ENCODE assay signal across 10 mouse cellular contexts in the genomic region with DNA sequence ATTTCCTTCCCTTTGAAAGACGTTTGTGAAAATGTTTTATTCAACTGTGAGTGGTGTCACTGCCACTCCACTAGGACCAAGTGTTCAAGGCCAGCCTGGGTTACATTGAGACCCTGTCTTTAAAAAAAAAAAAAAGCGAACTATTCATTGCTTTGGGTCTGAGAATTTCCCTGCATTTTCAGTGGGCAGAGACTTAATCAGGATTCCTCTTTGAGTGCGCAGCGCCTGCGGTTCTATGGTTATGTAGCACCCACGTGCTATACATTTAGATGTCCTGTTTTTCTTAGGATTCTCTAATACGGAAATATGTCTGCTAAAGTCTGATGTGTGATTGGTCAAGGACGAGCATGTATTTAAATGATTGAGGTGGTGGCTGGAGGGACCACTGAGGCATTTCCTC. TPM values are rescaled to one million over a fixed set of nuclear protein-coding genes. Genes with fewer than 3 reads are reported as not detected.
DNase-seq lines count a peak whose midpoint lies in the region; ATAC-seq and TF ChIP-seq lines count a peak whose summit lies in the region.
"Had no signal": no experiment of that assay in that cellular context is flagged by ENCODE, and none has a peak within 500 bp of the region (broad histone marks: within the 10 kb centered on the region; RNA-seq: fewer than 3 reads in every experiment).

No protein-coding gene starts in this region.

- H3K27me3 ChIP-seq in kidney, embryonic 15.5 days: no peaks in the 10 kb centered on the region
- H3K27me3 ChIP-seq in embryonic facial prominence, embryonic 13.5 days: no peaks in the 10 kb centered on the region
- no peaks in the 10 kb centered on the region for H3K27me3 ChIP-seq in hindbrain, postnatal 0 days (ENCODE audit: insufficient read depth, low read length)
- no peaks in the 10 kb centered on the region for H3K27me3 ChIP-seq in midbrain, embryonic 16.5 days (ENCODE audit: control insufficient read depth, insufficient read depth, low read depth, low read length)
- H3K27me3 ChIP-seq: Patski had no signal

- ATAC-seq in kidney, embryonic 15.5 days (replicated peaks; ENCODE audit: low FRiP score): no peak
- ATAC-seq in embryonic facial prominence, embryonic 13.5 days (ENCODE audit: insufficient number of reproducible peaks, insufficient read depth, low FRiP score, low TSS enrichment, low read depth): no peak
- no peak for ATAC-seq in hindbrain, postnatal 0 days
- ATAC-seq in midbrain, embryonic 16.5 days: no peak

- H3K4me2 ChIP-seq in kidney, embryonic 15.5 days: peak overlapping the region; percentile 73
- peak overlapping the region; percentile 78 for H3K4me2 ChIP-seq in embryonic facial prominence, embryonic 13.5 days
- peak overlapping the region; percentile 77 for H3K4me2 ChIP-seq in hindbrain, postnatal 0 days (ENCODE audit: low read depth, low read length)
- peak overlapping the region; percentile 70 for H3K4me2 ChIP-seq in midbrain, embryonic 16.5 days (ENCODE audit: low read length)

- peaks cover 39% of the 10 kb centered on the region for H3K36me3 ChIP-seq in kidney, embryonic 15.5 days
- H3K36me3 ChIP-seq in embryonic facial prominence, embryonic 13.5 days: peaks cover 34% of the 10 kb centered on the region
- H3K36me3 ChIP-seq in hindbrain, postnatal 0 days (ENCODE audit: insufficient read depth, low read length): peaks cover 21% of the 10 kb centered on the region
- H3K36me3 ChIP-seq in midbrain, embryonic 16.5 days (ENCODE audit: control insufficient read depth, insufficient read depth, low read length): peaks cover 24% of the 10 kb centered on the region

- no peak for TF ChIP-seq CTCF in hindbrain, postnatal 0 days (IDR thresholded peaks at IDR 0.05; ENCODE audit: low read depth)

- H3K4me1 ChIP-seq in kidney, embryonic 15.5 days: peaks cover 18% of the 10 kb centered on the region
- peaks cover 16% of the 10 kb centered on the region for H3K4me1 ChIP-seq in embryonic facial prominence, embryonic 13.5 days
- H3K4me1 ChIP-seq in hindbrain, postnatal 0 days (ENCODE audit: insufficient read depth, low read length): peaks cover 7% of the 10 kb centered on the region
- H3K4me1 ChIP-seq in midbrain, embryonic 16.5 days (ENCODE audit: control insufficient read depth, insufficient read depth, low read length): peaks cover 19% of the 10 kb centered on the region

- no peak for DNase-seq in kidney, adult 11 months
- peak; percentile 21 for DNase-seq in hindbrain, postnatal 0 days (ENCODE audit: low spot score)
- DNase-seq in right cerebral cortex, postnatal 25 days: no peak
- no peak for DNase-seq in cerebellum, adult 9-11 months
- DNase-seq in layer of hippocampus, adult 9-11 months: no peak

- peak overlapping the region; percentile 25; the same call in 1 of the 2 replicates for H3K9ac ChIP-seq in kidney, embryonic 15.5 days
- peak overlapping the region; percentile 66 for H3K9ac ChIP-seq in embryonic facial prominence, embryonic 13.5 days
- peak overlapping the region; percentile 82; the same call in 1 of the 2 replicates for H3K9ac ChIP-seq in hindbrain, postnatal 0 days (replicated peaks; ENCODE audit: low read length)
- H3K9ac ChIP-seq in midbrain, embryonic 16.5 days (ENCODE audit: low read depth, low read length): peak overlapping the region; percentile 65

- 62% methylated on average over 8 of the region's 8 CpGs for WGBS in kidney, embryonic 15.5 days
- 48% methylated on average over 8 of the region's 8 CpGs for WGBS in embryonic facial prominence, embryonic 13.5 days
- WGBS in hindbrain, postnatal 0 days: 28% methylated on average over 8 of the region's 8 CpGs
- 44% methylated on average over 8 of the region's 8 CpGs for WGBS in midbrain, embryonic 16.5 days

- H3K9me3 ChIP-seq in kidney, embryonic 15.5 days (replicated peaks): no peaks in the 10 kb centered on the region
- H3K9me3 ChIP-seq in embryonic facial prominence, embryonic 13.5 days: no peaks in the 10 kb centered on the region; the same call in 1 of the 2 replicates
- no peaks in the 10 kb centered on the region for H3K9me3 ChIP-seq in hindbrain, postnatal 0 days (ENCODE audit: low read length)
- H3K9me3 ChIP-seq in midbrain, embryonic 16.5 days (replicated peaks; ENCODE audit: control insufficient read depth, low read length, poor library complexity, severe bottlenecking): no peaks in the 10 kb centered on the region

- peak overlapping the region; percentile 86 for H3K4me3 ChIP-seq in kidney, embryonic 15.5 days (replicated peaks)
- H3K4me3 ChIP-seq in embryonic facial prominence, embryonic 13.5 days: peak overlapping the region; percentile 91
- H3K4me3 ChIP-seq in hindbrain, postnatal 0 days (ENCODE audit: low read length): peak overlapping the region; percentile 70
- H3K4me3 ChIP-seq in midbrain, embryonic 16.5 days (ENCODE audit: low read depth, low read length): peak overlapping the region; percentile 88

- no peak overlapping the region for H3K27ac ChIP-seq in kidney, embryonic 15.5 days
- H3K27ac ChIP-seq in embryonic facial prominence, embryonic 13.5 days: no peak overlapping the region
- H3K27ac ChIP-seq in hindbrain, postnatal 0 days: no peak overlapping the region
- no peak overlapping the region for H3K27ac ChIP-seq in midbrain, embryonic 16.5 days (ENCODE audit: low read length)

RNA-seq across cellular contexts. Expression of a gene that starts 1.2 kb away (rescaled TPM):
- 7.1 and 8.1 TPM in 2 replicates for polyA plus RNA-seq in kidney, embryonic 15.5 days (2015; fragmentation: Nextera tagmentation; extraction: Ambion mirVana)
- polyA plus RNA-seq in embryonic facial prominence, embryonic 13.5 days (2015; fragmentation: Nextera tagmentation; extraction: Ambion mirVana): 10.8 and 11.7 TPM in 2 replicates
- total RNA-seq in hindbrain, postnatal 0 days (2014; rRNA removed): 10.1 and 11.3 TPM in 2 replicates
- 10.8 and 10.9 TPM in 2 replicates for polyA plus RNA-seq in hindbrain, postnatal 0 days (2015; fragmentation: Nextera tagmentation; extraction: Ambion mirVana)
- 14.0 and 14.8 TPM in 2 replicates for polyA plus RNA-seq in midbrain, embryonic 16.5 days (2015; fragmentation: Nextera tagmentation; extraction: Ambion mirVana)

RNA-seq across cellular contexts. Expression of a gene that starts 16.7 kb away (rescaled TPM):
- polyA plus RNA-seq in kidney, embryonic 15.5 days (2015; fragmentation: Nextera tagmentation; extraction: Ambion mirVana): 13.1 and 14.0 TPM in 2 replicates
- 12.8 and 16.3 TPM in 2 replicates for polyA plus RNA-seq in embryonic facial prominence, embryonic 13.5 days (2015; fragmentation: Nextera tagmentation; extraction: Ambion mirVana)
- 10.7 and 11.4 TPM in 2 replicates for total RNA-seq in hindbrain, postnatal 0 days (2014; rRNA removed)
- polyA plus RNA-seq in hindbrain, postnatal 0 days (2015; fragmentation: Nextera tagmentation; extraction: Ambion mirVana): 5.8 and 6.5 TPM in 2 replicates
- 15.4 and 17.6 TPM in 2 replicates for polyA plus RNA-seq in midbrain, embryonic 16.5 days (2015; fragmentation: Nextera tagmentation; extraction: Ambion mirVana)

RNA-seq across cellular contexts. Expression of a gene that starts 30.9 kb away (rescaled TPM):
- 13.4 and 13.9 TPM in 2 replicates for polyA plus RNA-seq in kidney, embryonic 15.5 days (2015; fragmentation: Nextera tagmentation; extraction: Ambion mirVana)
- 17.3 and 18.1 TPM in 2 replicates for polyA plus RNA-seq in embryonic facial prominence, embryonic 13.5 days (2015; fragmentation: Nextera tagmentation; extraction: Ambion mirVana)
- total RNA-seq in hindbrain, postnatal 0 days (2014; rRNA removed): 6.2 and 6.4 TPM in 2 replicates
- 8.8 and 10.2 TPM in 2 replicates for polyA plus RNA-seq in hindbrain, postnatal 0 days (2015; fragmentation: Nextera tagmentation; extraction: Ambion mirVana)
- 32.2 and 32.3 TPM in 2 replicates for polyA plus RNA-seq in midbrain, embryonic 16.5 days (2015; fragmentation: Nextera tagmentation; extraction: Ambion mirVana)

RNA-seq across cellular contexts. Expression of a gene that starts 58.2 kb away (rescaled TPM):
- polyA plus RNA-seq in kidney, embryonic 15.5 days (2015; fragmentation: Nextera tagmentation; extraction: Ambion mirVana): not detected in 2 replicates
- not detected in 2 replicates for polyA plus RNA-seq in embryonic facial prominence, embryonic 13.5 days (2015; fragmentation: Nextera tagmentation; extraction: Ambion mirVana)
- total RNA-seq in hindbrain, postnatal 0 days (2014; rRNA removed): 0.11 and 0.37 TPM in 2 replicates
- polyA plus RNA-seq in hindbrain, postnatal 0 days (2015; fragmentation: Nextera tagmentation; extraction: Ambion mirVana): 0.28 and 0.41 TPM in 2 replicates
- polyA plus RNA-seq in midbrain, embryonic 16.5 days (2015; fragmentation: Nextera tagmentation; extraction: Ambion mirVana): 1.0 and 1.1 TPM in 2 replicates
- total RNA-seq: common myeloid progenitor, adult 5-6 weeks had no signal

Comparison
In these comparisons a context has a peak if more than half of its experiments do, and no peak if none do; other contexts are left out.
1. H3K9ac ChIP-seq: peak in every context shown above with its lines; median percentile 82 in hindbrain, postnatal 0 days; 66 in embryonic facial prominence, embryonic 13.5 days; 65 in midbrain, embryonic 16.5 days; 25 in kidney, embryonic 15.5 days.